Mouse (Mus musculus) liver, postnatal 0 days (tissue): ENCODE measurements around the gene Gpat3. TPM values are rescaled to one million over a fixed set of nuclear protein-coding genes. Genes with fewer than 3 reads are reported as not detected.

Source experiments
- ATAC-seq: fragments of 200-750 bp; cut with Nextera tagmentation; 2 replicates; pipeline ENCODE4 v1.8.0; 2017; ENCODE audit warnings: mild to moderate bottlenecking, moderate library complexity
- DNase-seq: peaks from one replicate; pipeline ENCODE4 v3.0.0-alpha.2; 2016
- H3K27ac ChIP-seq: fragments of 300-500 bp; sonication (generic); 2 replicates; pipeline ENCODE4 v1.5.1; 2014; ENCODE audit warnings: antibody characterized with exemption, moderate library complexity, mild to moderate bottlenecking, low read depth
- H3K27me3 ChIP-seq: fragments of 300-500 bp; sonication (generic); 2 replicates; pipeline ENCODE4 v1.6.1; 2014; ENCODE audit warnings: low read length, control low read depth, mixed read lengths; ENCODE audit not compliant: insufficient read depth
- H3K36me3 ChIP-seq: fragments of 300-500 bp; sonication (generic); replicated peaks from 2 replicates; pipeline ENCODE4 v1.6.1; 2014; ENCODE audit warnings: mild to moderate bottlenecking, control low read depth, low read length, moderate library complexity, mixed read lengths; ENCODE audit not compliant: insufficient read depth
- H3K4me1 ChIP-seq: fragments of 300-500 bp; sonication (generic); 2 replicates; pipeline ENCODE4 v1.6.1; 2014; ENCODE audit warnings: antibody characterized with exemption, mild to moderate bottlenecking, control low read depth; ENCODE audit not compliant: insufficient read depth
- H3K4me2 ChIP-seq: fragments of 300-500 bp; sonication (generic); 2 replicates; pipeline ENCODE4 v1.6.1; 2014; ENCODE audit warnings: low read depth, mild to moderate bottlenecking, low read length, moderate library complexity, mixed read lengths
- H3K4me3 ChIP-seq: fragments of 300-500 bp; sonication (generic); 2 replicates; pipeline ENCODE4 v1.5.1; 2014; ENCODE audit warnings: low read depth, low read length
- H3K9ac ChIP-seq: fragments of 300-500 bp; sonication (generic); replicated peaks from 2 replicates; pipeline ENCODE4 v1.6.1; 2014; ENCODE audit warnings: mild to moderate bottlenecking, moderate library complexity
- H3K9me3 ChIP-seq: fragments of 300-500 bp; sonication (generic); 2 replicates; pipeline ENCODE4 v1.6.1; 2016; ENCODE audit warnings: mild to moderate bottlenecking, control low read depth, low read length, mixed read lengths
- CTCF ChIP-seq: sonication (generic); IDR thresholded peaks from 2 replicates; pipeline ENCODE4 v1.5.1; 2016; ENCODE audit warnings: antibody characterized with exemption, low read depth
- EP300 ChIP-seq: IDR thresholded peaks from 2 replicates; pipeline ENCODE4 v1.6.1; 2016; ENCODE audit warnings: antibody characterized with exemption, low read depth, mild to moderate bottlenecking
- WGBS: fragments of 180-500 bp; shearing (Covaris S2); extraction: QIAGEN DNeasy Blood & Tissue Kit; methylation state at CpG from one replicate; pipeline ENCODE4 v1.1.7; 2014; ENCODE audit not compliant: insufficient replicate concordance; 5-methylcytosine and 5-hydroxymethylcytosine counted together
- polyA plus RNA-seq: library from polyadenylated mRNA; unstranded; fragments of >200 nt; fragmentation: Nextera tagmentation; extraction: Ambion mirVana; gene quantifications from 2 replicates; pipeline ENCODE4 v1.2.1, GENCODE M21; 2015

Gpat3 gene
- 12.2 and 21.2 TPM in 2 replicates for polyA plus RNA-seq

DNA sequence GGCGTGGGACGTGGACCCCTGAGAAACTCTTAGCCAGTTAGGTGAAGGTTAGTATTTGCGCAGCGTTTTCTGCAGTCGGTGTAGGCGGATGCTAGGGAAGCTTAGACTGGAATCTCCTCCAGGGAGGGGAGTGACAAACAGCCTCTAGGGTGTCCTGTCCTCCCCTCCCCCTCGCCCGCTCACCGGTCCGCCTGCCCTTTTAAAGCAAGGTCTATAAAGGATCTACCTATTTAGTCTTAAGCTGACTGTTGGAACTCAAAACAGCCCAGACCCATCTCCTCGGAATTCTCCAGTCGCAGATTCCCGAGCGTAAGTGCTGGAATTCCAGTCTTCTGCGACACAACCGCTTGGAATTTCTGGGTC, at the start of gene Gpat3:
Gene Gpat3, plus strand, starts transcription at position 229 of the 363 bp plus-strand sequence.
- H3K9ac ChIP-seq: peak within 1 kb of the TSS; percentile 79
- peak within 1 kb of the TSS; percentile 93 for H3K27ac ChIP-seq
- peaks cover 11% of the 10 kb centered on the region; the same call in 1 of the 2 replicates for H3K4me1 ChIP-seq
- WGBS: 1% methylated on average over 16 of the region's 16 CpGs
- TF ChIP-seq CTCF: no peak
- no peak for TF ChIP-seq EP300
- ATAC-seq (peak; percentile 34; the same call in 1 of the 2 replicates), DNase-seq (peak; percentile 43)
- H3K4me3 ChIP-seq: peak within 1 kb of the TSS; percentile 67
- peak within 1 kb of the TSS; percentile 70 for H3K4me2 ChIP-seq
- H3K36me3 ChIP-seq: no peaks in the 10 kb centered on the region
- H3K27me3 ChIP-seq: peaks cover 5% of the 10 kb centered on the region; the same call in 1 of the 2 replicates
- H3K9me3 ChIP-seq: no peaks in the 10 kb centered on the region

DNA sequence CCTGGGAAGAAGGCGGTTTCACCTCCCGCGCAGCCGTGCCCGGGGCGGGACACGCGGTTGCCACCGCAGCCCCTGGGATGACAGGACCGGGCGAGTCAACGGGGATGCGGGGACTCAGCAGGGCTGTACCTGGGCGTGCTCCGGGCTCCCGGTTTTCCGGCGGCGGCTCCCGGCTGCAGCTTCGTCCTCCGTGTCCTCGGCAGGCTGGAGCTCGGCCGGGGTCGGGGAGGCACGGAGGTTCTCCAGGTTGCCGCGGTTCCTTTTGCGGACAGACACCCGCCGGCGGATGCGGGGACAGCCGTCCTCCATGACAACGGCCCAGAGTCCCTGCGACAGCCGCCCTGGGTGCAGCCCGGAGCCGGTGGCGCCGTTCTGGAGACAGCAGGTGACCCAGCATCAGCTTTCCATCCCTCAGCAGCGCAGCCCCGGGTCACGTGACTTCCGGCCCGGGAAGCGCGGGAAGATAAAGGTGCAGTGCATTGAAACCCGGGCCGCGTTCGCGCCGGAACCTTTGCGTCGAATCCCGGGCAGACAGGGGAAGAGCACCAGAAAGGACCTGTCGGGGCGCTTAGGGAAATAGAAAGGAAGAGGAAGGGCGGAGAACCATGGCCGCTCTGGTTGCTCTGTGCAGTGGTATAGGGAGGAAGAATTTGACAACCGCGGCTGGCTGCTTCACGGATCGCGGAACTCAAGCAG, 47.2 kb upstream of the Gpat3 start, which contains the start of the genes Helq and Mrps18c:
Gene Helq, minus strand, starts transcription at position 434 of the 696 bp plus-strand sequence.
Gene Mrps18c, plus strand, starts transcription at position 463 of the 696 bp plus-strand sequence.
- ATAC-seq: peak; percentile 97
- H3K27me3 ChIP-seq: no peaks in the 10 kb centered on the region
- H3K4me1 ChIP-seq: peaks cover 13% of the 10 kb centered on the region
- TF ChIP-seq EP300 (peak; percentile 76; the same call in 1 of the 2 replicates), CTCF (no peak)
- no peaks in the 10 kb centered on the region for H3K9me3 ChIP-seq
- peak within 1 kb of the TSS; percentile 86 for H3K4me3 ChIP-seq
- H3K27ac ChIP-seq: peak within 1 kb of the TSS; percentile 52
- H3K36me3 ChIP-seq: peaks cover 29% of the 10 kb centered on the region
- DNase-seq: peak; percentile 94
- peak within 1 kb of the TSS; percentile 94 for H3K4me2 ChIP-seq
- WGBS: under 1% methylated on average over 67 of the region's 67 CpGs
- peak within 1 kb of the TSS; percentile 76 for H3K9ac ChIP-seq

DNA sequence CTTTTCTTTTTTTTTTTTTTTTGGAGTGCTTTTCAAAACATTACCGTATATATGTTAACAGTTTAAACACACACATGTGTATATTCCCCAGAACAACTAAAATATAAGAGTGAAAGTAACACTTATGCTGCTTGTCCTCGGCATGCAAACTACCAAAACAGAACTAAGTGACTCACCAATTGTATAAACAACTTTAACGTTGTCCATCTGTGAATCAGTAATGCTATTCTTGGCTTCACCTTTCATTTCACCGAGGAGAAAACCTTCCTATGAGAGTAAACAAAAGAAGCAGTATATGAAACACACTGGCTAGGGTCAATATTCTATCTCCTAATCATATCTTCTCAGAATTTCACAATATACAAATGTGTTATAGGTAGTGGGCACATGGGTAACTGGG, 27.2 kb upstream of the Gpat3 start:
- WGBS: 84% methylated on average over 4 of the region's 4 CpGs
- H3K9me3 ChIP-seq: no peaks in the 10 kb centered on the region
- no peak overlapping the region for H3K4me2 ChIP-seq
- 0 out of 2 replicates have a peak, but pooled peaks cover 6% of the 10 kb centered on the region for H3K4me1 ChIP-seq
- H3K9ac ChIP-seq: no peak overlapping the region
- H3K36me3 ChIP-seq: peaks cover 17% of the 10 kb centered on the region
- DNase-seq: no peak
- H3K27me3 ChIP-seq: no peaks in the 10 kb centered on the region
- H3K4me3 ChIP-seq: no peak overlapping the region
- TF ChIP-seq EP300: no peak
- no peak for TF ChIP-seq CTCF
- no peak for ATAC-seq
- H3K27ac ChIP-seq: no peak overlapping the region

GRCm38 (mm10) chr5:100819568-100820480, 25.7 kb upstream of the Gpat3 start:
- H3K4me3 ChIP-seq: peak overlapping the region; percentile 94
- H3K4me2 ChIP-seq: peak overlapping the region; percentile 100
- DNase-seq (no peak), ATAC-seq (0 out of 2 replicates have a peak, but pooled peaks have one; percentile 22)
- 32% methylated on average over 16 of the region's 16 CpGs for WGBS
- H3K27ac ChIP-seq: peak overlapping the region; percentile 81
- H3K4me1 ChIP-seq: 0 out of 2 replicates have a peak, but pooled peaks cover 6% of the 10 kb centered on the region
- no peaks in the 10 kb centered on the region for H3K9me3 ChIP-seq
- peaks cover 13% of the 10 kb centered on the region for H3K36me3 ChIP-seq
- peak overlapping the region; percentile 97 for H3K9ac ChIP-seq
- TF ChIP-seq EP300 (no peak), CTCF (peak; percentile 61)
- H3K27me3 ChIP-seq: no peaks in the 10 kb centered on the region

DNA sequence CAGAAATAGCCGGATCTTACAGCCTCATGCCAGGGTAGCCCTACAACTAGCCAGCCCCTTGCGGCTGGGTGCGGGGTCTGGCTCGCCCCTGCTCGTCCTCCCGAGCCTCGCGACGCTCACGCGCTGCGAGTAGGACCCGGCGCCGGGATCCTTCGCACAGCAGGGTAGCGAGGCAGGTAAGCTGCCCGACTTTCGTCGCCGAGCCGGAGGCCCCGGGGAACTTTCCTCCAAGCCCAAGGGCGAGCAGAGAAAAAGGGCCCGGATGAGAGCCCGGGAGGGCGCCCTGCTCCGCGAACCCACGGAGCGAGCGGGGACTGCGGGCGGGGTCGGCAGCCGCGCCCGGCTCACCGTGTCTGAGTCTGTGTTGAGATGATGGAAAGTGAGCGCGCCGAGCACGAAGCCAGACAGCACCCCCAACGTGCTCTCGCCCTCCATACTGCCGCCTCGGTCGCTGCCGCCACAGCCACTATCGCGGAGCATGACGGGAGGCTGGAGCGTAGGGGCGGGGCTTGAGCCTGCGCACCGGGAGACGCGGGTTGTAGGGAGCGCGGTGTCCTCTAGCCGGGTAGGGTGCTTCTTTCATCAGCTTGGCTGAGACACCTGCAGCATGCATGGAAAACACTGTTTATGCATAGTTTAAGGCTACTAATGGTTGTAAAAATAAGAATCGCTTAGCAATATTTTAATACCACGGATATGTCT, 24.9 kb upstream of the Gpat3 start, which contains the start of gene Abraxas1:
Gene Abraxas1, minus strand, starts transcription at position 483 of the 702 bp plus-strand sequence.
- Histone ChIP-seq H3K27me3 (no peaks in the 10 kb centered on the region), H3K4me3 (peak within 1 kb of the TSS; percentile 94), H3K9me3 (no peaks in the 10 kb centered on the region), H3K4me2 (peak within 1 kb of the TSS; percentile 100), H3K27ac (peak within 1 kb of the TSS; percentile 81), H3K9ac (peak within 1 kb of the TSS; percentile 97), H3K4me1 (0 out of 2 replicates have a peak, but pooled peaks cover 6% of the 10 kb centered on the region), H3K36me3 (peaks cover 10% of the 10 kb centered on the region)
- under 1% methylated on average over 62 of the region's 63 CpGs for WGBS
- ATAC-seq (peak; percentile 97), DNase-seq (peak; percentile 94)
- no peak for TF ChIP-seq EP300
- TF ChIP-seq CTCF: peak; percentile 1; the same call in 1 of the 2 replicates
